ENCODE assay signal across 1 mouse cellular context in the genomic region with DNA sequence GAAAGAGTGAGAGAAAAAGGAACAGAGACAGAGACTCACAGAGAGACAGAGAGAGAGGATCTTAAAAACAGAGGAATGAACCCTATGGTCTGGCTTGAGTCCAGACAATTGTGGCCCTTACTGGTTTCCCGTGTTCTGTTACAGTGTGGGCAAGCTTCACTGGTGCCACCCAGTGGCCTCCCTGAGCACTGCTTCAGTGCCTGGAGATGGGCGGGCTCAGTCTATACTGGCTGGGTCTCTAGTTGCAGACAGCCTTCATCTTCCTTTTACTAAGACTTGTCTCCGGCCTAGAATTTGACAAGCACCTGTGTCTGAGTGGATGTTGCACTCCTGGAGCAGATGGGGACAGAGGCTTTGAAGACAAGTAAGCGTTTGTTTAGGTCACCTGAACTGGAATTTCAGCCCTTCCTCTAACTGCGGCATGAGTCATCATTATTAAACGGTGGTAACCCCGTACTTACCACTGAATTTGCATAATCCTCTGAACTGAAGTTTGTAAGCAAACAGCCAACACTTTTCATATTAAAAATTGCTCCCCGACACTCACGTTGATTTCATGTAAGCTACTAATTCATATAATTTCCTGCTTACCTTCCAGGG.
TF ChIP-seq lines count a peak whose summit lies in the region.

No protein-coding gene starts in this region.

TF ChIP-seq in CH12.LX, 34 proteins besides CTCF, POLR2A, EP300 and RAD21 (continued from another document):
- TF ChIP-seq MEF2A (IDR thresholded peaks at IDR 0.05; ENCODE audit: borderline replicate concordance, low read depth, low read length) (peak; percentile 56; the same call in 1 of the 2 replicates), POLR2AphosphoS2 (IDR thresholded peaks at IDR 0.05; ENCODE audit: low read depth, low read length) (no peak), ZNF384 (IDR thresholded peaks at IDR 0.05; ENCODE audit: low read depth, low read length) (no peak), GABPA (IDR thresholded peaks at IDR 0.05; ENCODE audit: insufficient replicate concordance, low read depth, low read length) (no peak), JUN (IDR thresholded peaks at IDR 0.05; ENCODE audit: insufficient read depth, low read depth, low read length) (no peak; the same call in 1 of the 2 replicates), UBTF (IDR thresholded peaks at IDR 0.05; ENCODE audit: low read depth, low read length) (no peak), USF1 (IDR thresholded peaks at IDR 0.05; ENCODE audit: low read depth, low read length) (no peak), PAX5 (IDR thresholded peaks at IDR 0.05; ENCODE audit: low read length) (no peak), SIN3A (IDR thresholded peaks at IDR 0.05; ENCODE audit: low read length) (peak; percentile 63; the same call in 1 of the 2 replicates), MYC (IDR thresholded peaks at IDR 0.05; ENCODE audit: low read depth, low read length) (no peak), KAT2A (IDR thresholded peaks at IDR 0.05; ENCODE audit: insufficient replicate concordance, low read length) (no peak), ETS1 (conservative IDR thresholded peaks at IDR 0.05; ENCODE audit: low read depth, low read length) (peak; percentile 52; the same call in 1 of the 2 replicates), RCOR1 (conservative IDR thresholded peaks at IDR 0.05; ENCODE audit: low read depth, low read length) (no peak), ZC3H11A (IDR thresholded peaks at IDR 0.05; ENCODE audit: low read depth, low read length) (peak; percentile 84), ZMIZ1 (IDR thresholded peaks at IDR 0.05; ENCODE audit: low read depth, low read length) (no peak), ZKSCAN1 (IDR thresholded peaks at IDR 0.05; ENCODE audit: borderline replicate concordance, low read depth, low read length) (no peak), MAFK (IDR thresholded peaks at IDR 0.05; ENCODE audit: insufficient replicate concordance, low read length) (peak; percentile 51; the same call in 1 of the 2 replicates), NELFE (IDR thresholded peaks at IDR 0.05; ENCODE audit: low read depth, low read length) (no peak; the same call in 1 of the 2 replicates), MAZ (IDR thresholded peaks at IDR 0.05; ENCODE audit: low read depth, low read length) (0 out of 2 replicates have a peak, but pooled peaks have one; percentile 46), USF2 (conservative IDR thresholded peaks at IDR 0.05; ENCODE audit: low read depth, low read length) (no peak), MAX (IDR thresholded peaks at IDR 0.05; ENCODE audit: low read length) (no peak), BHLHE40 (IDR thresholded peaks at IDR 0.05; ENCODE audit: low read depth, low read length) (peak; percentile 53; the same call in 1 of the 2 replicates)
